Mouse (Mus musculus) neutrophil, adult 5-6 weeks (primary cell): ENCODE data around the gene Slc2a6. TPM values are rescaled to one million over a fixed set of nuclear protein-coding genes. Genes with fewer than 3 reads are reported as not detected.

Experiments used
- ATAC-seq: fragments of 151-379, 151-347 bp; 2 replicates; pipeline ENCODE4 v1.8.0; 2017; ENCODE audit warnings: mild to moderate bottlenecking, moderate TSS enrichment; ENCODE audit not compliant: insufficient number of reproducible peaks, poor library complexity, low FRiP score, severe bottlenecking; ENCODE audit errors: extremely low read depth
- total RNA-seq: library from RNA; stranded (forward); fragments of 200-1000 nt; gene quantifications from 2 replicates; pipeline ENCODE4 v1.2.3, GENCODE M21; 2017

Gene Slc2a6
- 82.6 and 87.3 TPM in 2 replicates for total RNA-seq

GRCm38 (mm10) chr2:27027618-27028436 lies at the start of gene Slc2a6:
Gene Slc2a6, minus strand, starts transcription at chr2:27027998.
- peak; percentile 84 for ATAC-seq

DNA sequence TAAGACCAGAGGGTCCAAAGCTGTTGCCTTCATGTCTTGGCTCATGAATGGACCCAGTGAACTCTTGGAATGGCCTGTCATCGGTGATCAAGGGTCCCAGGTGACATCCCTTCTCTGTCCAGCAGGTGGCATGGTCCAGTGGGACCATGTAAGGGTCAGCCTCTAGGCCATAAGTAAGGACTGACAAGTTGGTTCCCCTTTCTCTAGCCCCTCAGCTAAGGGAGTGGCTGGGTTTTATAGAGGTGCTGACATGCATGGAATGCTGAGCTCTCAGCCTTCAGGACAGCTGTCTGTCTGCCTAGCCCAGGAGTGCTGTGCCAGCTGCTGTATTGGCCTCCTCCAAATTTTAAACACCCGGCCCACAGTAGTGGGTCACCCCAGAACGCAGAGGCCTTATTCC lies 47.7 kb upstream of the Slc2a6 start:
- ATAC-seq: peak; percentile 47; the same call in 1 of the 2 replicates

DNA sequence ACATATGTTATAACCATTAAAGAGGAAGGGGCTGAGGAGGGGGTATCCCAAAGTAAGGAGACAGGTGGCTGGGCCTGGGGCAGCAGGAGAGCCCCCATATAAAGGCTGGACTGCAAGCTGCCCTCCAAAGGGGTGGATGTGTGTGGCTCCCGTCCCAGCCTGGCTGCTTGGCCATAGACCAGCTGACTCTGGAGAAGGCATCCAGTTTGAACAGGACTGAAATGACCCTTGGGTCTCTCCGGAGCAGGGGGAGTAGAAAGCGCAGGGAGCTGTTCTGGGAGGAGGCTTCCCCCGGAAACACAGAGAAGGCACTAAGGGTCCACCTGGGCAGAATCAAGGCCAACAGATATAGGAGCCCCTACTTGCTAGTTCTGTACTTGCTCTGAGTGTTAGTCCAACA lies 47.0 kb upstream of the Slc2a6 start:
- ATAC-seq: no peak

GRCm38 (mm10) chr2:27073407-27073806 lies 45.6 kb upstream of the Slc2a6 start:
- no peak for ATAC-seq

DNA sequence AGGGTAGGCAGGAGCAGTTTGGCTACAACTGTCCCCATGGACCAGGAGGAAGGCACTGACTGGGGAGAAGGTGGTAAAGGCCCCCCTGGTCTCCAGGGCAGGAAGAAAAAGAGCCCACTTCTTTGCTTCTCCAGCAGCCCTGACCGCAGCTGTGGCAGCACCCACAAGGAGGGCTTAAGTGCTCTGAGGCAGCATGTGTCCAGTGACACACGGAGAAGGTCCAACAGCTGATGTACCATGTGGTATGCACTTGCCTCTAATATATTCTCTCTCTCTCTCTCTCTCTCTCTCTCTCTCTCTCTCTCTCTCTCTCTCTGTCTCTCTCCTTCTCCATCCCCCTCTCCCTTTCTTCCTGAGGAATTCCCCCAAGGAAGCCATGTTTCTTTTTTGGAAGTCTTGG lies 44.2 kb upstream of the Slc2a6 start, which contains the start of gene Mymk:
TSS of gene Mymk (minus strand) at position 202 of the 400 bp plus-strand sequence.
- no peak for ATAC-seq

GRCm38 (mm10) chr2:27071137-27071536 lies 43.3 kb upstream of the Slc2a6 start:
- no peak for ATAC-seq

DNA sequence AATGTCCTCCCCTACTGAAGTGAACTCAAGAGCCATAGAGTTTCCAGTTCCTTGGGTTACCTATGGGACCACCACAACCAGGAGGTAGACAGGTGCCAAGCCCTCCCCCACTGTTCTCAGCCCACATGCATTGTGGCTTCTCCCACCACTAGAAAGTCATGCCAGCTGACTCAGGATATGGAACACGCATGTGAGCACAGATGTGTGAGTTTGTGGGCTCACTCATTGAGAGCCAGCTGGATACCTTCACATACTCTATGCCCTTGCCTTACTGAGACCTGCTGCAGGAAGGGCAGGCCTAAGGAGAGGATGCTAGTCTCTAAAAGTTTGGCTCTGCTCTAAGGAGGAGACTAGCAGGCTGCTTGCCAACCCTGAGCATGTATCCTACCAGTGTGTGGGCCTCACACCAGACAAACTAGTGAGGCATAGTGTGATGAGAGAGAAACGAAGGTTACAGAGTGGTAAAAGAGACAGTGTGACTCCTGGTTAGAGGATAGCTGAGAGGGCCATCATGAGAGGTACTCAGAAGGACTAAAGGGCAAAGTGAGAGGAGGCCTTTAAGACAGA lies 42.5 kb upstream of the Slc2a6 start:
- ATAC-seq: no peak

GRCm38 (mm10) chr2:27069646-27070045 lies 41.8 kb upstream of the Slc2a6 start:
- ATAC-seq: no peak

DNA sequence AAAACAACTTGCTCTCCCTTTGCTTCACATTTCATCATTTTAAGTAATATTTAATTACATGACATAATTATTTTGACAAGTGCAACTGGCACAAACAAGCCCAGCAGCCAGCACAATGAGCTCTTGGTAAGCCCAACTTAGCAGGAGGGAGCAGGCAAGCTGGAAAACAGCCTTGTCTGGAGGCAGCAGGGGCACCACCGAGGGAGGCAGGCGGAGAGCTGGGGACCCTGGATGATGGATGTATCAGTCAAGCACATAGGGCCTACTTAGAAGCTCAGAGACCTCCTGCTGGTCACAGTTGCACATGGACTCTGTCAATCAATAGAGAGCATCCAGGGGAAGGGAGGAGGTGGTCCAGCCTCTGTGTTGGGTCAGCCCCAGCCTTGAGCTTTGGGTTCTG lies 40.2 kb upstream of the Slc2a6 start:
- ATAC-seq: no peak

- ATAC-seq: no peak
Observed at GRCm38 (mm10) chr2:27067124-27067523, 39.3 kb upstream of the Slc2a6 start.

- no peak for ATAC-seq
Observed at GRCm38 (mm10) chr2:27059187-27059586, 31.4 kb upstream of the Slc2a6 start.

DNA sequence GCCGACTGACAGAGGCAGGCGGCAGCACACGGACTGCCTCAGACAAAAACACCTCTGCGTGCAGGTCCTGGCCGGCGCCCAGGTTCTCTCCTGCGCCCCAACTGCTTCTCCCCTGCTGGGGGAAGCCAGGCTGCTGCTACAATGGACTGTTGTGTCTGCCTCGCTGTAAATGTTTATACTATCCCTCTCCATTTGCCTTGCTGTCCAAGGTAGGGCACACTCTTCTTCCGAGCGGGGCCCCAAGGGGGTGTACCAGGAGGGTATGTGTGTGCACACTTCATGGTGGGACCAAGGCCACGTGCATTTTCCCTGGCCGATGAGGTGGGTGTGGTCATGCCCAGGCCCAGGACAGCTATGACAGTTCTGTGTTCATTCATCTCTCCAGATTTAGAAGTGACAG lies 31.0 kb upstream of the Slc2a6 start:
- no peak for ATAC-seq

- no peak for ATAC-seq
Observed at GRCm38 (mm10) chr2:27058251-27058650, 30.5 kb upstream of the Slc2a6 start.

GRCm38 (mm10) chr2:27049408-27049807 lies 21.6 kb upstream of the Slc2a6 start:
- no peak for ATAC-seq

DNA sequence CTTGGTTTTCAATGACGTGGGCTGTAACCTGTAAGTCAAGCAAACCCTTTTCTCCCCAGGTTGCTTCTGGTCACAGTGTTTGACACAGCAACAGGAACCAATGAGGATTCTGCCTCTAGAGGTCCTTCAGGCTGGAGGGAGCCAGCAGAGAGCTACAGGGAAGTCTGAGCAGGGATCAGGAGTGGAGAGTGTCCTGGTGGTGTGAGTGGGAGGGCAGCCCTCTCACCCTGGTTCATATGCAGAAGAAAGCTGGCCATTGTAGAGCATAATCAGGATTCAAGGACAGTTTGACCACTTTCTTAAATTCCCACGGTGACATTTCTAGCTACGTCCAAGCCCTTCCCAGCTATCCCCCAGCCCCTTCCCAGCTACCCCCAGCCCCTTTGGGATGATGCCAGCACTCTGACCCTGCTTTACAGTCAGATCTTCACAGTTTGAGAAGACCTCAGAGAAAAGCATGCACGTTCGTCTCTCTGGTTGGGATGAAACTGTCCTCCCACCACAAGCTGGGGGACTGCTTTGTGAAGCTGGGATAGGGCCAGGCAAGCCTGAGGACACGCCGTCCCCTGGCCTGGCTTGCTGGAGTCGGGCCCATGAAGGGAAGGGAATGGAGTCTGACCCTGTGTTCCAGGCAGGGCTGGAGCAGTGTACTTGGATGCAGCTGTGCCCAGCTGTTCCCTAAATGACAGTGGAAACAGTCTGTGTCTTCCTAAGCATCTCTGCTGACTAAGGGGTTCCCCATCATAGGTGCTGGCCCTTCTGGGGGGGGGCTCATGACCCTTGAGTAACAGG lies 18.4 kb upstream of the Slc2a6 start:
- no peak for ATAC-seq

- no peak for ATAC-seq
Observed at GRCm38 (mm10) chr2:27044641-27045040, 16.8 kb upstream of the Slc2a6 start.

GRCm38 (mm10) chr2:27044166-27044565 lies 16.4 kb upstream of the Slc2a6 start:
- ATAC-seq: no peak

- 0 out of 2 replicates have a peak, but pooled peaks have one; percentile 21 for ATAC-seq
Observed at GRCm38 (mm10) chr2:27043461-27043860, 15.7 kb upstream of the Slc2a6 start.

DNA sequence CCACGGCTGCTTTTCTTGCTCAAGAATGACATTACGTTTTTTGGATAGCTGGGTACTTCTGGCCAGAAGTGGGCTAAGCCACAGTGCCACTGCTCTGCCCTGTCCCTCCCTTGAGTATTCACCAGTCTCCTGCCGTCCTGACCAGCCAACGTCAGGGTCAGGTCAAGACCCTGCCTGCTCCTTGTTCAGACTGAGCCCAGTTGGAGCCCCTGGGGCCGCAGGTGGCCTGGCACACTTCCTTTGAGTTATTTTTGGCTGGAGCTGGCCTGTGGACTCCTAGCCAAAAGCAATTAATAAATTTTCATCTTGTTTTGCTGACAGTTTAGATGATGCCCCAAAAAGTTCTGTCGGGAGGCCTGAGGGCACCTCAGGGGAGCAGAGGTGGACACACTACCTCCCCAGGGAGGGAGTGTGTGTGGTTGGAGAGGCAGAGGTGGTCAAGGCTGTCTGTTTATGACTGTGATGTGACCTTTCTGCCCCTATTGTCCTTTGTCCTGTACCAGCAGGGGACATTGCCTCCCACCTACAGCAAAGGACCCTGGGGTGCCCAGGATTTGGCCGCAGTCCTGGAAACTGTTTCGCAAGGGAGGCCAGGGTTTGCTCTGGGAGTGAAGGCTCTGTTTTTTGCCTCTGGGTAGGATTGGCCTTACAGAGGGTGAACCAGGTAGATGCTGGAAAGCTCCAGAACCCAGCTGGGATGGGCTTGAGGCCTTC lies 14.5 kb upstream of the Slc2a6 start:
- no peak for ATAC-seq
